Mouse (Mus musculus) megakaryocyte, embryonic 14.5 days (primary cell): Measurements from ENCODE around the gene Fgr.

Source experiments
- FLI1 ChIP-seq: IDR thresholded peaks from 2 replicates; pipeline ENCODE4 v1.6.1; 2012; ENCODE audit warnings: low read length, inconsistent platforms, mixed read lengths
- GATA1 ChIP-seq: IDR thresholded peaks from 3 replicates; pipeline ENCODE4 v1.6.1; 2012; ENCODE audit warnings: mixed read lengths, low read length, inconsistent platforms, borderline replicate concordance

DNA sequence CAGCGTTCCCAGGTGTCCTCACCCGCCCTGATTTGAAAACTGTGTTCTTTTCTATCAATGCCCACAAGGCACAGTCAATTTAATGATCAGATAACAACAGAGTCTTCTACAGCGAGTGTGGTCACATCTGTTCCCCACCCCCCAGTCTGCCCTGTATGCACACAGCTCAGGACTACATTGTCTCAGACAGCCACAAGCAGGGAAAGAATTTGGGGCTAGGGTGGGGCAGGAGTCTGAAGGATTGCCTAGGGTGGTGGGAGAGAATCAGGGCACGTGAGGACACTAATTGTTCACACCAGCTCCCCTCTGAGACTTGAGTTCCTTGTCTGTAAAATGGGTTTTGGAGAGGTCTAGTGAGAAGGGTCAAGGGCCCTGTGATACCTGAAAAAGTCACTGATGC is 19.7 kb downstream of the Fgr start:
- TF ChIP-seq FLI1 (no peak), GATA1 (no peak)
